Mouse (Mus musculus) fat pad, adult 2 months (tissue): ENCODE measurements around the gene Mlana.

Experiments
- DNase-seq: peaks from one replicate; pipeline ENCODE4 v3.0.0-alpha.2; 2011; ENCODE audit warnings: low read depth, low spot score; ENCODE audit errors: extremely low read depth

The Mlana gene

DNA sequence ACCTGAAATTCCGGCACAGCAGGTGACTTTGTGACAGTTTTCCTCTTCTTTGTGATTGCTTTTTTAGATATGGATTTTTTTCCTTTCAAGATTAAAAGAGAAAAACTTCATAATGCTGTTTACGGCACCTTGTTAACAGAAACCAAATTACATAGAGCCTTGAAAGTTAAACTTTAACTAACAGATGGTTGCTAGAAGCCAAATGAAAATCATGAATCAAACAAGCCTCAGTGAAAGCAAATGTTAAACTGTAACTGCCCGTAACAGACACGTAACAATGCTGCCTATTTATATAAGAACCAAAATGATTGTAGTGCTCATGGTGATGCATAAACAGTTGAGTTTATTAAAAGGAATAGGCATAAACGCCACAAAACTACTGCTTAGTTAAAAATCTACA is 45.9 kb downstream of the Mlana start:
- DNase-seq = no peak

DNA sequence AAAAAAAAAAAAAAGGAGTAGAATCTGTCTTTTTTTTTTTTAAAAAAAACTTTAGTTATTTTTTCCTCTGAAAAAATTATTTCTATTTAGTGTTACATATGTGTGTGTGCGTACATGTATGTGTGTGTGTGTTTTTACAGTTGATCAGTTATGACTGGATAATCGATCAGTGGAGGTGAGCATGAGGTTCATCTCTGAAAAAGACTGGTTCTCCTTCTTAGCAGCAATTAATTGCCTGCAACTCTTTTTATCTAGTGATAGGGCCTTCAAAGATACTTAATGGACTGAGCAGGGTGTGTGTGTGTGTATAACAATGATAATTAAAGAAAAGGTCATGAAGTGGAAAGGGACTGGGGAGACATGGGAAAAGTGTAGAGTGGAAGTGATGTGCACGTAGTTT is 53.4 kb downstream of the Mlana start:
- no peak for DNase-seq

GRCm38 (mm10) chr19:29753939-29754338 is 56.3 kb downstream of the Mlana start:
- no peak for DNase-seq
